Mouse (Mus musculus): ENCODE data around the gene Meis1.

The Meis1 gene

DNA sequence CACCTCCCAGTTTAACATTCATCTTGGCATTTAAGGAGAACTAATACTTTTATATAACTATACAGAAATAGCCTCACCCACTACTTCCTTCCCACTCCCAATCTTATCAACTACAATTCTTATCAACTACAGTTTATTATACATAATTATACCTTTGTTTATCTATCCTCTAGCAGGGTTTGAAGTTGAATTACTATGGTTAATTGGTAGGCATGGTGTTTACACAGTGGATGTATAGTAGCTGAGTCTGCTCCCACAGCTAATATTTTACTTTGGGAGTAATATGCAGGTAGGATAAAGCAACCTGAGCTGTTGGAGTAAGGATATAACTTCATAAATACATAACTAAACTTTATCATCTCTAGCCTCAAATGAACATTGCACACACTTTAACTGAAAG is 188.7 kb downstream of the Meis1 start:
- no peak for DNase-seq (ENCODE audit: low read depth)

All from NIH3T3 (cell line).